Mouse (Mus musculus): ENCODE measurements around the gene Sphk1.

- TF ChIP-seq POLR2A (IDR thresholded peaks at IDR 0.05; ENCODE audit: extremely low read depth, insufficient read depth, low read length) = no peak
- TF ChIP-seq CTCF (IDR thresholded peaks at IDR 0.05; ENCODE audit: low read depth, low read length) = no peak
These were observed 9.6 kb upstream of the Sphk1 start for GRCm38 (mm10) chr11:116521143-116521542.
